Mouse (Mus musculus) olfactory bulb, adult 2 months (tissue): ENCODE measurements at regions not wholly inside any gene's neighbourhood (a gene's known extent, or its start where the extent isn't known, plus 50 kb on each side); places are given as distances from the start of the nearest gene placed in this dataset.

Source experiments
- CTCF ChIP-seq: fragments of 200-500 bp; IDR thresholded peaks from 2 replicates; pipeline ENCODE4 v1.5.1; 2012; ENCODE audit warnings: low read depth, mild to moderate bottlenecking, low read length, moderate library complexity; ENCODE audit not compliant: insufficient read depth
- POLR2A ChIP-seq: fragments of 200-500 bp; IDR thresholded peaks from 2 replicates; pipeline ENCODE4 v1.6.1; 2012; ENCODE audit warnings: mild to moderate bottlenecking, low read depth, low read length, moderate library complexity; ENCODE audit not compliant: insufficient read depth

DNA sequence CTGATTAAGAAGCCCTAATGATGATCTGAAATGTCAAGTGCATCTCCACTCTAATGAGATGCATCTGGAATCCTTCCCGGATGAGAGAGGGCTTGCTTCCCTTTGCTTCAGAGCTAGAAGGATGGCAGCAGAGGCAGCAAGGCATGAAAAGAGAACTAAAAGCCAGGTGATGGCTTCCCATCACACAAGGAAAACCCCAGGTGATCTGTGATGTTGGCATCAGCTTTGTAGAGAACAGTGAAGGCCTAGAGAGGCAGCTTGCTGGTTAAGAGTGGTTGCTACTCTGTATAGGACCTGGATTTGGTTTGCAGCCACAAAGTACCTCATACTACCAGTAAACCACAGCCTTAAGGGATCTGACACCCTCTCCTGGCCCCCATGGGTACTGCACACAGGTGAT lies 395.8 kb downstream of the Prdm2 start:
- TF ChIP-seq CTCF (no peak), POLR2A (no peak)
